ENCODE assay signal across 14 mouse cellular contexts in the genomic region with DNA sequence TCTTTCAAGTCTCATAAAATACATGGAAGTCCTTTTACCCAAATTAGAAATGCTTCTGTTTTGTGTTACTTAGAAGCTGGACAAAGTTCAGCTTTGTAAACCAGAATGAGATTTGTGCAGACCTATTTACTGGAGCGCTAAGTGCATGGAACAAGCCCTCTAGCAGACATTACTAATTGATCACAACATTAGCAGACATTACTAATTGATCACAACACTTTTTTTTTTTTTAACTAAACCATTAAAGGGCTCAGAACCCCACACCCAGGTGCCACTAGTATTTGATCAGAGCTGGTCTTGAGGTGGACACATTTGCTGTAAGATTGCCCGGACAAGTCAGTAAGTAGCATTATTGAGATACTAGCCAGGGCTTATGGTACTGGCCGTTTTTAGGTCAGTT. TPM values are rescaled to one million over a fixed set of nuclear protein-coding genes. Genes with fewer than 3 reads are reported as not detected.
DNase-seq lines count a peak whose midpoint lies in the region; ATAC-seq and TF ChIP-seq lines count a peak whose summit lies in the region.
"Had no signal": no experiment of that assay in that cellular context is flagged by ENCODE, and none has a peak within 500 bp of the region (broad histone marks: within the 10 kb centered on the region; RNA-seq: fewer than 3 reads in every experiment).

No protein-coding gene starts in this region.

- 73% methylated on average over 3 of the region's 3 CpGs for WGBS in intestine, embryonic 15.5 days

- no peak for TF ChIP-seq POLR2A in myocyte (IDR thresholded peaks at IDR 0.05; ENCODE audit: insufficient read length, low read depth)

- 0 out of 2 replicates have a peak overlapping the region, but pooled peaks have one; percentile 2 for H3K4me2 ChIP-seq in intestine, embryonic 15.5 days (replicated peaks)
- peak overlapping the region; percentile 47 for H3K4me2 ChIP-seq in myocyte (ENCODE audit: low read depth)
- H3K4me2 ChIP-seq: kidney, embryonic 15.5 days had no signal

- H3K36me3 ChIP-seq in ES-E14 (ENCODE audit: control insufficient read depth, insufficient read depth, low read length, poor library complexity, severe bottlenecking) (no peaks in the 10 kb centered on the region), myocyte (ENCODE audit: control insufficient read depth, insufficient read depth) (no peaks in the 10 kb centered on the region)
- no peaks in the 10 kb centered on the region for H3K36me3 ChIP-seq in intestine, embryonic 15.5 days
- H3K36me3 ChIP-seq: kidney, embryonic 15.5 days; liver, embryonic 13.5 days had no signal

- no peaks in the 10 kb centered on the region for H3K79me2 ChIP-seq in myocyte (ENCODE audit: control insufficient read depth, insufficient read depth)

- DNase-seq in kidney, postnatal 14 days = peak; percentile 13
- no peak for DNase-seq in kidney, adult 11 months
- DNase-seq in ES-E14 (ENCODE audit: low read depth, low spot score) = no peak
- DNase-seq in heart, adult 9 months (ENCODE audit: low spot score in 2 of 2) = no peak
- no peak for DNase-seq in embryo, embryonic 10.5 days (ENCODE audit: low spot score)
- DNase-seq: cerebellum, postnatal 36 days; layer of hippocampus, postnatal 36 days; liver, embryonic 13.5 days had no signal

- no peaks in the 10 kb centered on the region for H3K27me3 ChIP-seq in intestine, embryonic 15.5 days (replicated peaks)
- no peaks in the 10 kb centered on the region for H3K27me3 ChIP-seq in myocyte (ENCODE audit: control insufficient read depth, insufficient read depth, insufficient read length)
- H3K27me3 ChIP-seq: kidney, embryonic 15.5 days; liver, embryonic 13.5 days had no signal

- H3K9me3 ChIP-seq in ES-E14 (ENCODE audit: control insufficient read depth, insufficient read depth, low read depth, low read length) = no peaks in the 10 kb centered on the region
- no peaks in the 10 kb centered on the region for H3K9me3 ChIP-seq in intestine, embryonic 15.5 days
- H3K9me3 ChIP-seq: kidney, embryonic 15.5 days; liver, embryonic 13.5 days had no signal

- no peak overlapping the region for H3ac ChIP-seq in myocyte (ENCODE audit: control insufficient read depth, insufficient read length)

- no peaks in the 10 kb centered on the region for H3K4me1 ChIP-seq in ES-E14 (ENCODE audit: control insufficient read depth in 2 of 2, insufficient read depth in 2 of 2, low read length in 2 of 2, poor library complexity in 1 of 2)
- no peaks in the 10 kb centered on the region for H3K4me1 ChIP-seq in intestine, embryonic 15.5 days (replicated peaks)
- H3K4me1 ChIP-seq: kidney, embryonic 15.5 days had no signal

- no peak for ATAC-seq in intestine, embryonic 15.5 days
- ATAC-seq in inflammation-experienced regulatory T-cells, adult 6 months = no peak

- no peak overlapping the region for H3K9ac ChIP-seq in ES-E14 (ENCODE audit: insufficient read depth, low read depth, low read length, poor library complexity, severe bottlenecking)
- H3K9ac ChIP-seq in intestine, embryonic 15.5 days = no peak overlapping the region
- H3K9ac ChIP-seq: kidney, embryonic 15.5 days; liver, embryonic 13.5 days had no signal

- H3K4me3 ChIP-seq in ES-E14 (ENCODE audit: insufficient read depth in 1 of 2, low read depth in 1 of 2, low read length in 2 of 2, poor library complexity in 1 of 2, severe bottlenecking in 1 of 2) (no peak overlapping the region), myocyte (no peak overlapping the region)
- H3K4me3 ChIP-seq in intestine, embryonic 15.5 days (replicated peaks) = no peak overlapping the region
- H3K4me3 ChIP-seq: kidney, embryonic 15.5 days; liver, embryonic 13.5 days had no signal

- in situ Hi-C loops in ES-E14 (cut with MboI; ENCODE audit: low sequenced_read_pairs in 2 of 2, unreplicated experiment in 2 of 2) = no loop called here

- no peak overlapping the region for H3K27ac ChIP-seq in ES-E14 (ENCODE audit: insufficient read depth, low read depth, low read length, poor library complexity, severe bottlenecking)
- H3K27ac ChIP-seq in intestine, embryonic 15.5 days = no peak overlapping the region
- H3K27ac ChIP-seq: kidney, embryonic 15.5 days; liver, embryonic 13.5 days had no signal

TF ChIP-seq in ES-E14, 5 proteins besides CTCF, POLR2A, EP300 and RAD21:
- TF ChIP-seq CHD2 (IDR thresholded peaks at IDR 0.05; ENCODE audit: low read depth, low read length) = no peak
- peak; percentile 80 for TF ChIP-seq ZNF384 (IDR thresholded peaks at IDR 0.05; ENCODE audit: low read depth, low read length)

TF ChIP-seq in myocyte, 11 proteins besides CTCF, POLR2A, EP300 and RAD21:
- TF ChIP-seq MAX (IDR thresholded peaks at IDR 0.05; ENCODE audit: low read depth) = no peak

RNA-seq across cellular contexts. Expression of a gene that starts 5.3 kb away (rescaled TPM):
- total RNA-seq in ES-E14 (2012; rRNA removed) = 6.8 and 7.6 TPM in 2 replicates
- 93.9 and 94.1 TPM in 2 replicates for polyA plus RNA-seq in intestine, embryonic 15.5 days (2015; fragmentation: Nextera tagmentation; extraction: Ambion mirVana)
- 29.4 TPM for polyA plus RNA-seq in myocyte (2012; fragmentation: generic; extraction: Trizol)
- 100 to 1,000 TPM in 2 of 3 experiments, 10 to 100 TPM in 1; 89.4 to 111 (median 104) TPM for polyA plus RNA-seq in inflammation-experienced regulatory T-cells, adult 6 months (2017; shearing (Covaris generic))

RNA-seq across cellular contexts. Expression of a gene that starts 20.8 kb away (rescaled TPM):
- total RNA-seq in ES-E14 (2012; rRNA removed) = 0.32 and 0.49 TPM in 2 replicates
- polyA plus RNA-seq in intestine, embryonic 15.5 days (2015; fragmentation: Nextera tagmentation; extraction: Ambion mirVana) = 17.6 and 18.8 TPM in 2 replicates
- polyA plus RNA-seq in myocyte (2012; fragmentation: generic; extraction: Trizol) = 1.9 TPM
- polyA plus RNA-seq in inflammation-experienced regulatory T-cells, adult 6 months (2017; shearing (Covaris generic)) = 1 to 10 TPM; 6.3 to 9.2 (median 8.1) TPM

RNA-seq across cellular contexts. Expression of a gene that starts 21.2 kb away (rescaled TPM):
- total RNA-seq in ES-E14 (2012; rRNA removed) = 0.22 and 0.26 TPM in 2 replicates
- polyA plus RNA-seq in intestine, embryonic 15.5 days (2015; fragmentation: Nextera tagmentation; extraction: Ambion mirVana) = 3.4 and 4.4 TPM in 2 replicates
- polyA plus RNA-seq in myocyte (2012; fragmentation: generic; extraction: Trizol) = 0.02 TPM
- 1 to 10 TPM in 1 of 3 experiments, under 1 TPM in 1, not detected in 1; 0.54 to 1.2 TPM for polyA plus RNA-seq in inflammation-experienced regulatory T-cells, adult 6 months (2017; shearing (Covaris generic))

RNA-seq across cellular contexts. Expression of a gene that starts 27.3 kb away (rescaled TPM):
- total RNA-seq in ES-E14 (2012; rRNA removed) = 0.94 TPM in 1 of 2 replicates, not detected in the other
- polyA plus RNA-seq in intestine, embryonic 15.5 days (2015; fragmentation: Nextera tagmentation; extraction: Ambion mirVana) = 0.16 and 0.19 TPM in 2 replicates
- not detected for polyA plus RNA-seq in myocyte (2012; fragmentation: generic; extraction: Trizol)
- not detected for polyA plus RNA-seq in inflammation-experienced regulatory T-cells, adult 6 months (2017; shearing (Covaris generic))
- total RNA-seq: heart, adult 18-20 months; layer of hippocampus, postnatal 36 days had no signal
- polyA plus RNA-seq: C2C12; liver, embryonic 13.5 days had no signal

RNA-seq across cellular contexts. Expression of a gene that starts 39.5 kb away (rescaled TPM):
- 9.4 and 18.3 TPM in 2 replicates for total RNA-seq in ES-E14 (2012; rRNA removed)
- 1.7 and 2.0 TPM in 2 replicates for polyA plus RNA-seq in intestine, embryonic 15.5 days (2015; fragmentation: Nextera tagmentation; extraction: Ambion mirVana)
- 7.9 TPM for polyA plus RNA-seq in myocyte (2012; fragmentation: generic; extraction: Trizol)
- not detected for polyA plus RNA-seq in inflammation-experienced regulatory T-cells, adult 6 months (2017; shearing (Covaris generic))
- total RNA-seq: layer of hippocampus, postnatal 36 days had no signal
